Mouse (Mus musculus): ENCODE measurements around the gene Glipr1l2.
"Not testable (repeated sequence)": the region's sequence is repeated elsewhere in the genome, so short reads cannot be mapped to it uniquely, and the experiment has no call there.

The Glipr1l2 gene

DNA sequence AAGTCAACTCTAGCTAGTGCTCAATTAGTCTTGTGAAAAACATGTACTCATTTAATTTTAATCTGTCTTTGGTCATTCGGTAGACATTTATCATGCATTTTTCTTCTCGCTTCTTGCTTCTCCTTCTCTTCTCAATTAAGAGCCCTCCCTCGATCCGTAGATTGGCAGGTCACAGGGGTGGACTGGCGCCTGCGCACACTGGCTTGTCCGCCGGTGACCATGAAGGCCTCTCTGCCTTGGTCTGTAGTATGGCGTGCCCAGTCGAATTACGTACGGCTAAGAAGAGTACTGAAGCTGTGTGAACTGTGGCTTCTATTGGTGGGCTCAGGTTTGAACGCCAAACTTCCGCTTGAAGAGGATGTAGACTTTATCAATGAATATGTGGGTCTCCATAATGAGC is at the start of gene Glipr1l2:
Gene Glipr1l2 (plus strand): TSS at position 198 of the 400 bp plus-strand sequence.
- no peak for DNase-seq

DNA sequence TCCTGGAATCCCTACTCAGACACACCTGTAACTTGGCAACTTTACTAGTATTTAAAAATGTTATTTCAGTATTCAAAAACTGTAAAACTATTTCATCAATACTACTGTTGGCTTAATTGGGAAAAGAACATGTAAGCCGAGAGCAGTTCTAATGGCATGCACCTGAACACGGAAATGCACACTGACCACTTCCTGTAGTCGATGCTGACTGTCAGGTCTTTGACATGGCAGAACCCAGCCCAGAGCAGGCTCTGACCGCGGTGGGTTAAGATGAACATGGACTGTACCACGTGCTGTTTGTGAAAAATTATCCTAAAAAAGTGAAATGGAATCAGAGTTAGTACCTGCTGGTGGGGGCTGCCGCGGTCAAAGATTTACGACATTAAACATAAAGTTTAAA is 39.6 kb upstream of the Glipr1l2 start:
- not testable (repeated sequence) for DNase-seq

DNA sequence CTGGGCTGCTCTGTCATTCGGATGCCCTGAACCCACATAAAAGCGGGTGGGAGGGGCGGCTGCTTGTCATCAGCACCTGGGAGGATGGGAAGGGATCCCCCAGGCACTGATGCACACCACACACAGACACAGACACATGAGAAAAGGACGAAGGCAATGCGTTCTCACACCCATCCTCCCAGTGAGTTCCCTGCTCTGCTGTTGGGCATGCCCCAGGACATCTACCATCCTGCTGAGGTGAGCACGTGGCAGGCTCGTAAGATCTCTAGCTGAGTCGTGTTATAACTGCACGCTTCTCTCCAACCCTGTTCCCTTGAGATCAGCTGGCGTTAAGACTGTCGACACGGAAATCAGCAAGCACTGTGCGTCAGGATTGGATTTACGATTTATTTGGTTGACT is 38.9 kb upstream of the Glipr1l2 start:
- DNase-seq: not testable (repeated sequence)

DNA sequence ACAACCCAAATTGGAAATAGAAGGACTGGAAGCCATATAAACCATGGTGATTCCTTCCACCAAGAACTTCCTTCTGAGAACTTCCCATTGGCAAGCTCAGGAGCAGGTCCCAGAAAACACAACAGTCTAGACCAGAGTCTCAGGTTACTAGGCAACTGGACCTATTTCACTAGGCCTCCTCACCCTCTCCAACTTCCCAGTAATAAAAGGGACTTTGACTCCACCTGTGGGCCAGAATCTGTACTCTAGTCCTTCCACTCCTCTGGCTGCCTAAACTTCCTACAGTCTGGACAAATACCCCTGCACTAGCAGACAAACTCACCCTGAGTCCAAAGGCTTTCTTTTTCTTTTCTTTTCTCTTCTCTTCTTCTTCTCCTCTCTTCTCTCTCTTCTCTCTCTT is 31.9 kb upstream of the Glipr1l2 start:
- DNase-seq: no peak

DNA sequence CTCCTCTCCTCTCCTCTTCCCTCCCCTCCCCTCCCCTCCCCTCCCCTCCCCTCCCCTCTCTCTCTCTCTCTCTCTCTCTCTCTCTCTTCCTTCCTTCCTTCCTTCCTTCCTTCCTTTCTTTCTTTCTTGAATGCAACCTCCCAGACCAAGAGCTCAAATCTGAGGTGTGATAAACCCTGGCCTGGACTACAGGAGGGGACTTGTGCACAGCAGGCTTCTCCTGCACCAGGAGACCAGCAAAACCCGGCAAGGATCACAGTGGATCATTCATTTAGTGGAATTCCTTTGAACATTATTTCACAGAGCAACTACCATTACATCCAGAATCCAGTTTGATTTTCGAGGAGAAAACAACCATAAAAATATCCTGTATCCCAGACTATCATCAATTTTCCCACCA is 31.2 kb upstream of the Glipr1l2 start:
- DNase-seq: peak; percentile 26

DNA sequence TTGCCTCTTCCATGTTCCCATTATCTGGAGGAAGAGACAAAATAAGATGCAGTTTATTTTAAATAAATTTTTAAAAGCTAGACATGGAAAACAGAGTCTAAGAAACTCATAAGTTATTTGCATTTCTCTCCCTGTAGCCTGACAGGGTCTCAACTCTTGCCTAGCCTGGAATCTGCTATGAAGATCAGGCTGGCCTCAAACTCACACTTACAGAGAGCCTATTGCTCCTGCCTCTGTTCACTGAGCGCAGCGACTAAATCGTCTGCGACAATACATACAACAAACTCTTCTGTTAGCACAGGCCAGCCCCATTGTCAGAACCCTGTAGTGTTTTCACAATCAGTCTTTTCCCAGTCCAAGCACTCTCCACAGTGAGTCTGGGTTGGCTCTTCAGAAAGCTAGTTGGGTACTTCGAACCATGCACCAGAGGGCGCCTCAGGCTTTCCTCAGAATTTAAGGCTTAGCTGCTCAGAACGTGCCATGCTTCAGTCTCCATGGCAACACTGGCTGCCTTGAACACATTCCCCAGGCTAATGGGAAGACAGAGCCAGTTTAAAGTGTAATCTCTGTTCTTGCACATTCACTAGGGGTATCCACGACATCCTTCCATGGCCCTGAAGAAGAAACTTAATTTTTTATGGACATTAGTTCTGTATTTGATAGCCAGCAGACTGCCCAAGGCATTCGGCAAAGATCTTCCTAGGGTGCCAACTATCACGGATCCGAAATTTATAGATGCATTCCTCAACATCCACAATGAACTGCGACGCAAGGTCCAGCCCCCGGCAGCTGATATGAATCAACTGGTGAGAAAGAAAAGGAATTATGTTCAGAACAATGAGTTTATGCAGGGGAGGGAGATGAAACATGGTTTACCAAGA is 23.2 kb upstream of the Glipr1l2 start, which contains the start of gene Glipr1l1:
Gene Glipr1l1 (plus strand): TSS at position 488 of the 881 bp plus-strand sequence.
- peak; percentile 88 for DNase-seq

DNA sequence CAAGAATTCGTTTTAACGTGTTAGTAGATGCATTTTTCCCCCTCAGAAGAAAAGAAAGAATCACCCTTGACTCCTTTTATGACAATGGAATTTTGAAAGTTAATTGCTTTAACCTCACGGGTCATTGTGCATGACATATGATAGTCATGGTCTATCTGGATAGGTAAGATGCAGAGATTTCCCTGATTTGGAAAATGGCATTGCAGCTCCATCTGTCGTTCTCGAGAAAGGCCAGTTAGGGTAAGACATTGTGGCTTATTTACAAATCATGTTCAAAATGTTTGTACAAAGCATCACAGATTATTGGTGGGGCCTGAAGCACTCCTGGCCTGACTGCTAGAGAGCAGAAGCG is 22.6 kb upstream of the Glipr1l2 start:
- not testable (repeated sequence) for DNase-seq

DNA sequence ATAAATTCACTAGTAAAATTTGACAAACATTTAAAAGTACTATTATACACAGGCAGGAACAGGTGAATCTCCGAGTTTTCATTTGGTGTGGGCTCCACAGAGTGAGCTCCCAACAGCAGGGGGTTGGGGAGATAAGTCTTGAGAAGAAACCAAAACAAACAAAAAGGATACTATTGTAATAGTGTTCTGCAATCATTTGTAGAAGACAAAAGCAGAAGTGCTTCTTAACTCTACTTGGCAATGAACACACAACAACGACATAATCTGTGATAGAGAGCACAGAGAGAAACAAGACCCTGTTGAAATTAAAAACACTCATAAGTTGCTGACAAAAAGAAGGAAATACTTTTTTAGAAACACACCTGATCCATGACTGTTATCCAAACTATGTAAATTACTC is 3.1 kb upstream of the Glipr1l2 start:
- no peak for DNase-seq

DNA sequence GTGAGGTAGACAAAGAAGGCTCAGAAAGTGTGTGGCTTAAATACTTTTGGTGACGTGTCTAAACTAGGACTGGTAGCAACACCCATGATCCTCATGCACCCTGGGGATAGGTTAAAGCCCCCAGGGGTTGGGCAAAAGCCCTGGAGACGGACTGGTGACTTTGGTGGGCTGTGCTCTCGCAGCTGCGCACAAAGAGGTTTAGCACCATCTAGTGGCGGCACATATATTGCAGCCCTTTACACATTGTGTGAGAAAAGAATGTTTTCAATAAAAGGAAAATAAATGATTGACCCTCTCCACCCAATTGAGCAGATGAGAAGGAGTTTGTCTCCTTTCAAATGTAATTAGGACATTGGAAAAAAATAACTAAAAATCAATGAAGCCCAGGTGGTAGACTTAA is 22.6 kb downstream of the Glipr1l2 start:
- peak; percentile 71 for DNase-seq

DNA sequence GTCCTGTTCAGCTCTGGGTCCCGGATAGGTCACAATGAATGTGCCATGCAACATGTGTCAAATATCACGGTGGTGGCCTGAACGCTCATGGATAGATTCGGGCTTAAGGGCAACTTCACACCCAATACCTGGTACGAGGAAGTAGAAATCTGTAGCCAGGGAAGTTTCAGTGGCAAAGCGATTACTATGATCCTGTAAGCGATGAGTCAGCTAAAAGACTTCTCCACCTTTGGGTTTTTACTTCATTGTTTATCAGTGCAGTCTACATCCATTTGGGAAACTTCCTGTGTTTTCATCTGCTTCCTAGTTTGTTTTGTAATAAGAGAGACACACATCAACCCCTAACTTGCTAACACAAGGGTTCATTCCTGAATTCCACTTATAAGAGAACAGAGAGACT is 27.2 kb downstream of the Glipr1l2 start:
- no peak for DNase-seq

DNA sequence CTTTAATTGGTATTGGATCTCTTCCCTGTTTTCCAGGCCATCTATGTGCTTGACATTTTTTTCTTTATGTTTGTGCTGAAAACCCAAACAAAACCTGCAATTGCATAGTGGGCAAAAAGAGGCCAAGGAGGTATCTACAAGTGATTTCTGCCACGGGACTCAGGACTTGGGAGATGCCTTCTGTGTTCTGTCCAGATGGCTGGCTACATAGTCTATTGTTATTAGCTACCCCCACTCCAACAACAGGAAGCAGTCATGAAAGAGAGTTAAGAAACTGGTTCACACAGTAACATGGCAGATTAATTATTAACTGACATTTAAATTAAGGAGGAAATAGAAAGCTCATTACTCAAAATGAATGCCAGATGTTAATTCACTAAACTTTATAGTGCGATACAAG is 41.9 kb downstream of the Glipr1l2 start:
- DNase-seq: not testable (repeated sequence)

DNA sequence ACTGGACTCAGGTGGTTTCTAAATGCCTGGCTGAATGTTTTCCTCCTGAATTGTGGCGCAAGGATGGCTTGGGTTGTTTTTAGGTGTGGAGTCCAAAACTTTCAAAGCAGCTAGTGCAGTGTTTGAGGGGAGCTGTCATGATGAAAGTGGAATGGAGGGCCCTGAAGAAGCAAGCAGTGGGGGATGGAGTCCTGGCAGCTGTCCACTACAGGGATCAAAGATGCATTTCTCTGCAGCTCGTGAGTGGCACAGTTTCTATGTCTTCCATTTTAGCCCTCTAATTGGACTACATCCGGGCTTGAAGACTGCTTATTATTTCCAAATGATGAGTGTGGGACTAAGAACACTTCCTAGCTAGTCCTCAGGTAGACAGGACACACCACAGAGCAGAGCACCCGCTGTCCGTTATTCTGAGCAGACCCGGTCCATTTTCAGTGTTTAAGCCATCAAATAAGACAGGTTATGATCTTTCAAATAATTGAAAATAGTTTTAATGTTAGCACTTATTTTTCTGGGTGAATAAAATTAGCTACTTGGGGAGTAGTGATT is 44.6 kb downstream of the Glipr1l2 start:
- DNase-seq: not testable (repeated sequence)

DNA sequence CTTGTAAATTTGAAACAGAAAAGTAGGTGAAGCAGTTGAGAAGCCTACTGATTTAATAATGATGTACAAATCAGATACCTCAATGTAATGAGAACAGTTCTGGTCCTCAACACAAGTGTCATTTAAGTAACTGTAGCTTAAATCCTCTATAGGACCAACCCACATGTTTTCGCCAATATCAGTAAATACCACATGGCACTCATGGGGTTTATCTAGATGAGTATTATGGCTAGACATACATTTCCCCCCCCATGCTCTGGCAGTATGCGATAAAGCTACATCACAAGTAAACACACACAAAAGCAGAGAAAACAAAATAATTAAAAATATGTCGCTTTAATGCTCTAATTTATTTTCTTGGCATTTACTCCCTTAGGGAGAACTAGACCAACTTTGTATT is 49.0 kb downstream of the Glipr1l2 start:
- DNase-seq: no peak

DNA sequence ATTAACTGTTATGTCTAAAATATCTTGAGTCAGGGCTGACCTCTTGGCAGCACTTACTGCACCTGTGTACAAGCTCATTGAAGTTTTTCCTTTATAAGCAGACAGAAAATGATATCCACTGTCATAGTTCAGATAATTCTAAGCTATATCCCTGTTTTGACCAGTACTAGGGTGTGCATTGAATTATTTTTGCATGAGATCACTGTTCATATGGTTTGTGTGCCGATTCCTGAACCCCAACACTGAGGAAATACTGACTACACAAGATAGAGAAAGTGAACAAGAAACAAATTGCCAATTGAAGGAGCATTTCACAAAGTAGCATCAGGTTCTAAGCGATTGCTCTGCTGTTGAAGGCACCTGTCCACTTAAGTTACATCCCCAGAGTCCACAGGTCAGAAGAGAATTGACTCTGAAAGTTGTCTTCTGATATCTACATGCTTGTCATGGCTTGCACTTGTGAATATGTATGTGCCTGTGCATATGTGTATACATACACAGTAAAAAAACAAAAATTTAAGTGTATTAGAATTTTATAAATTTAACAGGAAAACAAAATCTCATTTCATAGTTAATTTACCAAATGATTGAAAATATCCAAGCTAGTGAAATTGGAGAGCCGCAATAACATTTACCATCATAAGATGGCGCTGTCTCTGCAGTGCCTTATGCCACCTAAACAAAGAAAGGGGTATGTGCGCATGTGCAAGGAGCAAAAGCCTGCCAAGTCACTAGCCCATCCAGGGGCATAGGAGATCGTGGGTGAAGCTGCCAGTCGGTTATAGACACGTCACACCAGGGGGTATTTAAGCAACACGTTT is 55.1 kb downstream of the Glipr1l2 start:
- peak; percentile 87 for DNase-seq

DNA sequence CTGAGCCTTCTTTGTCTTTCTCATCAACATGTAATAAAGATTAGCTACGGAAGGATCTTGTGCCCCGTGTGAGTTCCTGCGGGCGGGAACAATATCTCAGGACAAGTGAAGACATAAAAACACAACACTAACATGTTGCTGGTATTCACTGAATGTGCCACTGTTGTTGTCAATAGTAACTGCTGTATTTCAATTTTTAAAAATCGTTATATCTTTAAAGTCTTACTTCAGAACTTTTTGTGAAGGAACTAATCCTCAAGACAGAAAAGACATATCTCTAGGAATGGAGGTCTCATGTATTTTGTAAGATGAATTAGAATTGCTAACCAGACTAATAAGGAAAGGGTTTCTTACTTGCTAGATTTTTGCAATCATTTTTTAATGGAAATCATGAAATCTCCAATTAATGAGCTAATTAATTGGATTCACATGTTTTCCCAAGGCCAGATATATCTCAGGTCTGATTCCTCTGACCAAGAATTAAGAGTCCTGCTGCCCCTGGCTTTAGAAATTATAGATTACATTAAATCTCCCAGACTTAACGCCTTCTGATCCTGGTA is 55.8 kb downstream of the Glipr1l2 start:
- no peak for DNase-seq

DNA sequence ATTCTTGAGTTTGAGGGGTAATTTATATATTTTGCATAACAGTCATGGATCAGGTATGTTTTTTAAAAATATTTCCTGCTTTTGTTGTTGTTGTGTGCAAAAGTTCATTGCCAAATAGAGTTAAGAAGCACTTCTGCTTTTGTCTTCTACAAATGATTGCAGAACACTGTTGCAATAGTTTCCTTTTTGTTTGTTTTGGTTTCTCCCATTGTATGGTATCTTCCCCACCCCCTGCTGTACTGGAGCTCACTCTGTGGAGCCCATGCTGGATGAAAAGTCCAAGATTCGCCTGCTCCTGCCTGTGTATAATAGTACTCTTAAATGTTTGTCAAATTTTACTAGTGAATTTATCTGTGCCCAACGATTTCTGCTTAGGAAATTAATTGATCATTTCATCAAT is 56.7 kb downstream of the Glipr1l2 start:
- peak; percentile 16 for DNase-seq

All from embryo, embryonic 11 days (tissue).